In genomic region chr1:167284837-167285319, GRCm38 (mm10) we compare ENCODE assay signal across 1 mouse cellular context.
A peak's percentile ranks its signal among the peaks of the same experiment; 100 is the strongest.
TF ChIP-seq lines count a peak whose summit lies in the region.

No protein-coding gene starts in this region.

TF ChIP-seq in CH12.LX, 34 proteins besides CTCF, POLR2A, EP300 and RAD21 (continued from another document):
- TF ChIP-seq MXI1 (IDR thresholded peaks at IDR 0.05; ENCODE audit: low read depth, low read length): 0 out of 2 replicates have a peak, but pooled peaks have one; percentile 61
- no peak for TF ChIP-seq GABPA (IDR thresholded peaks at IDR 0.05; ENCODE audit: insufficient replicate concordance, low read depth, low read length)
- TF ChIP-seq SIN3A (IDR thresholded peaks at IDR 0.05; ENCODE audit: low read length): peak; percentile 34; the same call in 1 of the 2 replicates
- TF ChIP-seq MAZ (IDR thresholded peaks at IDR 0.05; ENCODE audit: low read depth, low read length): peak; percentile 100
- no peak for TF ChIP-seq JUN (IDR thresholded peaks at IDR 0.05; ENCODE audit: insufficient read depth, low read depth, low read length)
- TF ChIP-seq ELF1 (IDR thresholded peaks at IDR 0.05; ENCODE audit: low read depth, low read length): 0 out of 2 replicates have a peak, but pooled peaks have one; percentile 33
- TF ChIP-seq CHD2 (IDR thresholded peaks at IDR 0.05; ENCODE audit: low read length): peak; percentile 72
- 0 out of 2 replicates have a peak, but pooled peaks have one; percentile 16 for TF ChIP-seq MAX (IDR thresholded peaks at IDR 0.05; ENCODE audit: low read length)
